Mouse (Mus musculus) kidney, adult 11 months (tissue): Measurements from ENCODE around the gene Gm10570.

Source experiments
- DNase-seq: peaks from one replicate; pipeline ENCODE4 v3.0.0; 2022

The Gm10570 gene

GRCm38 (mm10) chr4:130304746-130305145 lies 3.7 kb downstream of the Gm10570 start:
- no peak for DNase-seq

- DNase-seq: no peak
Measured at GRCm38 (mm10) chr4:130302285-130302870, 6.1 kb downstream of the Gm10570 start.

- no peak for DNase-seq
Measured at GRCm38 (mm10) chr4:130299629-130300018, 8.8 kb downstream of the Gm10570 start.

- DNase-seq: no peak
Measured at GRCm38 (mm10) chr4:130298877-130299628, 9.4 kb downstream of the Gm10570 start.

- DNase-seq: no peak
Measured at GRCm38 (mm10) chr4:130297123-130297529, 11.3 kb downstream of the Gm10570 start.

GRCm38 (mm10) chr4:130296243-130296965 lies 12.1 kb downstream of the Gm10570 start:
- DNase-seq: no peak

- no peak for DNase-seq
Measured at GRCm38 (mm10) chr4:130295047-130295745, 13.3 kb downstream of the Gm10570 start.

GRCm38 (mm10) chr4:130294513-130294912 lies 14.0 kb downstream of the Gm10570 start:
- no peak for DNase-seq

- peak; percentile 79 for DNase-seq
Measured at GRCm38 (mm10) chr4:130292271-130292670, 16.2 kb downstream of the Gm10570 start.

GRCm38 (mm10) chr4:130289824-130290223 lies 18.6 kb downstream of the Gm10570 start:
- no peak for DNase-seq

- DNase-seq: no peak
Measured at GRCm38 (mm10) chr4:130286531-130286930, 21.9 kb downstream of the Gm10570 start.

GRCm38 (mm10) chr4:130283826-130284225 lies 24.6 kb downstream of the Gm10570 start:
- no peak for DNase-seq

- DNase-seq: no peak
Measured at GRCm38 (mm10) chr4:130282856-130283255, 25.6 kb downstream of the Gm10570 start.

- no peak for DNase-seq
Measured at GRCm38 (mm10) chr4:130279105-130279504, 29.4 kb downstream of the Gm10570 start, which contains the start of gene Serinc2. TSS of gene Serinc2 (minus strand) at chr4:130279205.

GRCm38 (mm10) chr4:130276573-130277176 lies 31.8 kb downstream of the Gm10570 start:
- DNase-seq: no peak

- DNase-seq: no peak
Measured at GRCm38 (mm10) chr4:130275823-130276105, 32.7 kb downstream of the Gm10570 start.

GRCm38 (mm10) chr4:130275016-130275822 lies 33.3 kb downstream of the Gm10570 start:
- peak; percentile 37 for DNase-seq

GRCm38 (mm10) chr4:130274346-130275015 lies 34.0 kb downstream of the Gm10570 start:
- no peak for DNase-seq

GRCm38 (mm10) chr4:130273698-130274345 lies 34.7 kb downstream of the Gm10570 start:
- no peak for DNase-seq

- no peak for DNase-seq
Measured at GRCm38 (mm10) chr4:130270611-130271347, 37.7 kb downstream of the Gm10570 start.
